Mouse (Mus musculus): ENCODE results near the gene Rnf223.

The Rnf223 gene

DNA sequence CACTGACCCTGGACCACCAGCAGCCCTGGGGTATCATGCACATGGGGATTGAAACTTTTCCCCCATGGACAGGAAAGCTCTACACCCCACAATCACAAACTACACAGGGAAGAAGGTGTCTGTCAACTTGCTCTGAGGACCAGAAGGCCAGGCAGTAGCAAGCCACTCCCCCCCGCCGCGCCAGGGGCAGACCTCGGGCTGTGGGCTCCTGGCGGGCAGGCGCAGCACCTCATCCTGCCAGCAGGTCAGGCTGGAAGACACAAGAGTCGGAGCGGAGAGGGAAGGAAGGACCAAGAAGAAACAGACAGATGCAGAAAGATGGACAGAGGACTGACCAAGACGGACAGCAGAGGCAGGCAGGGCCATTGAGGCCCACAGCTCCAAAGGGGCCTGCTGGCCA, 47.3 kb downstream of the Rnf223 start:
- POLR2A ChIA-PET = interaction anchor here in 2 of 4 experiments (0.8 to 3.1 kb wide), 7 partner anchors 9 to 166 kb away, joined by 3 to 14 read pairs (median 3); no protein-coding TSS in a partner anchor
- CTCF ChIA-PET = no interaction called here

Data from embryonic stem cell, embryonic (primary cell).